Mouse (Mus musculus) heart, postnatal 0 days (tissue): ENCODE measurements at regions not wholly inside any gene's neighbourhood (a gene's known extent, or its start where the extent isn't known, plus 50 kb on each side); places are given as distances from the start of the nearest gene placed in this dataset.

ENCODE experiments used
- ATAC-seq: fragments of 200-750 bp; cut with Nextera tagmentation; 2 replicates; pipeline ENCODE4 v1.8.0; 2017; ENCODE audit warnings: low read depth, moderate number of reproducible peaks, moderate library complexity; ENCODE audit not compliant: insufficient read depth
- DNase-seq: peaks from one replicate; pipeline ENCODE4 v3.0.0-alpha.2; 2016; ENCODE audit warnings: low spot score
- H3K27ac ChIP-seq: fragments of 300-500 bp; sonication (generic); 2 replicates; pipeline ENCODE4 v1.5.1; 2014; ENCODE audit warnings: low read depth, mild to moderate bottlenecking
- H3K27me3 ChIP-seq: fragments of 300-500 bp; sonication (generic); 2 replicates; pipeline ENCODE4 v1.6.1; 2014; ENCODE audit warnings: low read length, mixed read lengths; ENCODE audit not compliant: control insufficient read depth, insufficient read depth
- H3K36me3 ChIP-seq: fragments of 300-500 bp; sonication (generic); replicated peaks from 2 replicates; pipeline ENCODE4 v1.6.1; 2014; ENCODE audit warnings: low read length, mixed read lengths; ENCODE audit not compliant: control insufficient read depth, insufficient read depth
- H3K4me1 ChIP-seq: fragments of 300-500 bp; sonication (generic); 2 replicates; pipeline ENCODE4 v1.6.1; 2014; ENCODE audit warnings: antibody characterized with exemption; ENCODE audit not compliant: control insufficient read depth, insufficient read depth
- H3K4me2 ChIP-seq: fragments of 300-500 bp; sonication (generic); 2 replicates; pipeline ENCODE4 v1.6.1; 2014; ENCODE audit warnings: low read depth, mild to moderate bottlenecking, low read length, moderate library complexity
- H3K4me3 ChIP-seq: fragments of 300-500 bp; sonication (generic); 2 replicates; pipeline ENCODE4 v1.5.1; 2014; ENCODE audit warnings: low read depth, low read length
- H3K9ac ChIP-seq: fragments of 300-500 bp; sonication (generic); replicated peaks from 2 replicates; pipeline ENCODE4 v1.6.1; 2014; ENCODE audit warnings: low read depth, low read length, mixed read lengths
- H3K9me3 ChIP-seq: fragments of 300-500 bp; sonication (generic); replicated peaks from 2 replicates; pipeline ENCODE4 v1.6.1; 2016; ENCODE audit warnings: low read length; ENCODE audit not compliant: control insufficient read depth
- CTCF ChIP-seq: IDR thresholded peaks from 2 replicates; pipeline ENCODE4 v1.5.1; 2016; ENCODE audit warnings: antibody characterized with exemption, control low read depth, low read depth
- EP300 ChIP-seq: IDR thresholded peaks from 2 replicates; pipeline ENCODE4 v1.6.1; 2016; ENCODE audit warnings: antibody characterized with exemption, low read depth
- WGBS: fragments of 180-500 bp; shearing (Covaris S2); extraction: QIAGEN DNeasy Blood & Tissue Kit; methylation state at CpG from one replicate; pipeline ENCODE4 v1.1.7; 2014; 5-methylcytosine and 5-hydroxymethylcytosine counted together

DNA sequence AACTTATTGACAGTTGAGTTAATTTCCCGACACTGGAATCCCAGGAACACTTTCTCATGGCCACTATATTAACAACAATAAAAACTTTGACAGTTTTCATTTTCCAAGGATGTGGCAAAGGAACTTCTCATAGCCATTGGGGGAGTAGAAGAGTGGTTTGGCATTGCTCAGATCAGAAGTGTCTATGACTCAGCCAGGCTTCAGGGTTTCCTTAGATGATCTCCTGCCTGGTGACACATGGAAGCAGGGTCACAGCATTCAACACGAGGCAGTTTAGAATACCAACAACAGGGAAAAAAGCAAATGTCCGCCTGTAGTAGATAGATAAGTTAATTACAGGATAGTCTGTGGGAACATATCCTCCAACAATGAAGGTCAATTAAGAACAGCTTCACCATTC, 228.1 kb upstream of the Gm12728 start:
- WGBS: 53% methylated on average over 3 of the region's 3 CpGs
- Histone ChIP-seq H3K27me3 (no peaks in the 10 kb centered on the region), H3K4me1 (no peaks in the 10 kb centered on the region), H3K9ac (no peak overlapping the region), H3K4me3 (no peak overlapping the region), H3K27ac (no peak overlapping the region), H3K4me2 (no peak overlapping the region), H3K9me3 (no peaks in the 10 kb centered on the region), H3K36me3 (no peaks in the 10 kb centered on the region)
- TF ChIP-seq CTCF: no peak
- TF ChIP-seq EP300: no peak
- ATAC-seq (no peak), DNase-seq (no peak)

GRCm38 (mm10) chr4:105565796-105566195, 223.9 kb upstream of the Gm12728 start:
- Histone ChIP-seq H3K27me3 (no peaks in the 10 kb centered on the region), H3K27ac (no peak overlapping the region), H3K9ac (no peak overlapping the region), H3K9me3 (no peaks in the 10 kb centered on the region), H3K4me2 (no peak overlapping the region), H3K36me3 (no peaks in the 10 kb centered on the region), H3K4me1 (no peaks in the 10 kb centered on the region), H3K4me3 (no peak overlapping the region)
- ATAC-seq: no peak
- WGBS: 81% methylated on average over 7 of the region's 7 CpGs
- DNase-seq: no peak
- no peak for TF ChIP-seq CTCF
- TF ChIP-seq EP300: no peak

GRCm38 (mm10) chr4:105566513-105567457, 222.9 kb upstream of the Gm12728 start:
- Histone ChIP-seq H3K4me3 (no peak overlapping the region), H3K9me3 (no peaks in the 10 kb centered on the region), H3K36me3 (no peaks in the 10 kb centered on the region), H3K27ac (no peak overlapping the region), H3K4me1 (no peaks in the 10 kb centered on the region), H3K4me2 (no peak overlapping the region), H3K27me3 (no peaks in the 10 kb centered on the region), H3K9ac (no peak overlapping the region)
- 32% methylated on average over 8 of the region's 8 CpGs for WGBS
- DNase-seq (peak; percentile 9), ATAC-seq (no peak)
- TF ChIP-seq EP300 (no peak), CTCF (no peak)

DNA sequence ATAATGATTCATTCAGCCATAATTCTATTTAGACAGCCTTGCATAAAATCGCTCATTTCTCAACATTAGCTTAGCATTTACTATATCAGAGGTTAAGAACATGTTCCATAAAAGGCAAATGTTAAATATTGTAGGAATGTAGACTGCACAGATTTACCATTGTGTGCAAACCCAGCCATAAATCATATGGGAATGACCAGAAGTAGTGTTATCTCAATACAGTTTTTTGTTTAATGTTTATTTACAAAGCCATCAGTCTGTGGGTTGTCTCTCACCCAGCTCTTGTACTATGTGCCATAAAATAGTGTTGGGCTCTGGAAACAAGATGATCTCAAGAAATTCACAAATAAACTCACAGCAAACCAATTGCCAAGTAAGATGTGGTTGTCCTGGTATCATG, 220.0 kb upstream of the Gm12728 start:
- WGBS: 88% methylated on average over 1 of the region's 1 CpGs
- Histone ChIP-seq H3K9ac (no peak overlapping the region), H3K9me3 (no peaks in the 10 kb centered on the region), H3K4me1 (no peaks in the 10 kb centered on the region), H3K4me3 (no peak overlapping the region), H3K4me2 (no peak overlapping the region), H3K27ac (no peak overlapping the region), H3K36me3 (no peaks in the 10 kb centered on the region), H3K27me3 (no peaks in the 10 kb centered on the region)
- ATAC-seq (no peak), DNase-seq (no peak)
- TF ChIP-seq EP300 (no peak), CTCF (no peak)

DNA sequence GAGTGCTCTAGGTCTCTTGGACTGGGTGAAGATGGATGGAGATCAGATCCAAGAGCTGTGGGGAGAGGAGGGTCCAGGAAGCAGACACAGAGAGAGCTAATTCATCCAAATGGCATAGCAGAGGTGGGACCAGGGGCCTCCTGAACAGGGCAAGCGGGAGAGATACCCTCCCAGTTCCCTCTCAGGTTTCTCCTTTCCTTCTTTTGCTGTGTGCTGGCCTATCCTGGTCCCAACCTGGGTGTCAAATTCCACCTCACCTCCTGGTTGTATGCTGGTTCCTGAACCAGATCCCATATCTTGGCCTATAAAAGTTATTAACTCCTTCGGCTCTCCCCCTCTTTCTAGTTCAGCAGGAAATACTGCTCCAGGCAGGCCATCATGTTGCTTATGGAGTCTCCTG, 214.1 kb upstream of the Gm12728 start:
- DNase-seq: no peak
- ATAC-seq: no peak
- Histone ChIP-seq H3K27ac (no peak overlapping the region), H3K4me2 (no peak overlapping the region), H3K4me1 (no peaks in the 10 kb centered on the region), H3K9me3 (no peaks in the 10 kb centered on the region), H3K9ac (no peak overlapping the region), H3K36me3 (no peaks in the 10 kb centered on the region), H3K27me3 (no peaks in the 10 kb centered on the region), H3K4me3 (no peak overlapping the region)
- 89% methylated on average over 2 of the region's 2 CpGs for WGBS
- TF ChIP-seq EP300 (no peak), CTCF (no peak)

DNA sequence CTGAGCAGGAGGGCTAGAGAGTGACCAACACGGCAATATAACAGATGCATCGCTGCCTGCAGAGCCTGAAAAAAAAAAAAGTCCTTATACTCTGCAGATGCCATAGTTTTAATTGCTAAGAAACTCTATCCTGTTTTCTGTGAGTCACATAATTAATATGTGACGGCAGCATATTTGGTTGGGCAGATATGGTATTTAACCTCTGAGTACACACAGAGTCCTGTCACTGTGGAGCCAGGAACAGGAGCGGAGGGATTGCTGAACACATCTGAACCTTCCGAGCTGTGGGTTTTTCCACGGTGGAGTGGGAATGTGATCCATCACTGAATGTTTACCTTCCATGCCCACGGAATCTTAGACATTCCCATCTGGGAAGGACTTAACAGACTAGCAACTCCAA, 208.7 kb upstream of the Gm12728 start:
- Histone ChIP-seq H3K27me3 (no peaks in the 10 kb centered on the region), H3K4me3 (no peak overlapping the region), H3K4me2 (no peak overlapping the region), H3K9ac (no peak overlapping the region), H3K27ac (no peak overlapping the region), H3K9me3 (no peaks in the 10 kb centered on the region), H3K36me3 (no peaks in the 10 kb centered on the region), H3K4me1 (no peaks in the 10 kb centered on the region)
- DNase-seq (no peak), ATAC-seq (no peak)
- 76% methylated on average over 7 of the region's 7 CpGs for WGBS
- TF ChIP-seq EP300 (no peak), CTCF (no peak)
